Mouse (Mus musculus): Measurements from ENCODE around the gene Man1a. TPM values are rescaled to one million over a fixed set of nuclear protein-coding genes. Genes with fewer than 3 reads are reported as not detected.

Man1a gene
- total and polyA plus RNA-seq, 3 experiments: 5.8 to 7.3 TPM; not detected in 1

DNA sequence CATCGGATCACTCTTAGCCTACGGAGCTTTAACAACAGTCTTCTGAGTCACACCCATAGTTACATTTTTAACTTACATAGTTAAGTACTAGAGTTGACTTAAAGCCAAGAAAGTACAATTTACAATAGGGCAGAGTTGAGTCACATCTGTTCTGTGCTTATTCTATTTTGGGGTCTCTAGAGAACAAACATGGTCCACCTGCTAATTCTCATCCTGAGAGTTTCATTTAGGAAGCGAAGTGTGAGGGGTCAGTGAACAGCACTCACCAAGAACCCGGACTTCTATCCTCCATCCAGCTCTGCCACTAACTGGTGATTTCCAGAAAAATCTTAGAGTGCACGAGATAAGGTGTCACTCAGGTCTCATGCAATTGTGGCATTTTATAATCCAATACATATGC lies 7.0 kb downstream of the Man1a start:
- Histone ChIP-seq H3K4me3 (ENCODE audit: control insufficient read depth in 1 of 2, insufficient read depth in 1 of 2, low read depth in 2 of 2, low read length in 2 of 2) (no peak overlapping the region), H3K27me3 (ENCODE audit: control insufficient read depth in 1 of 2, insufficient read depth in 2 of 2, low read length in 2 of 2) (no peaks in the 10 kb centered on the region), H3K9me3 (replicated peaks; ENCODE audit: insufficient read depth, low read length) (no peaks in the 10 kb centered on the region), H3K36me3 (ENCODE audit: control insufficient read depth in 1 of 2, insufficient read depth in 2 of 2, low read length in 2 of 2) (peaks cover 0 to 4% of the 10 kb centered on the region in 2 experiments; a peak in 1 of 4 replicates), H3K27ac (ENCODE audit: control insufficient read depth, low read depth, low read length) (no peak overlapping the region), H3K79me2 (ENCODE audit: control insufficient read depth, insufficient read depth, low read length, poor library complexity) (peaks cover 2% of the 10 kb centered on the region; the same call in 1 of the 2 replicates), H3K4me1 (ENCODE audit: control insufficient read depth in 1 of 2, insufficient read depth in 2 of 2, low read length in 2 of 2) (peaks cover 0 to 16% of the 10 kb centered on the region in 2 experiments; a peak in 2 of 4 replicates), H3K9ac (ENCODE audit: control insufficient read depth, low read depth, low read length, poor library complexity, severe bottlenecking) (no peak overlapping the region)
- no peak for DNase-seq (ENCODE audit: low read depth, low spot score)
- TF ChIP-seq ELF1 (IDR thresholded peaks at IDR 0.05; ENCODE audit: low read depth, low read length): no peak
- no peak for TF ChIP-seq SIN3A (IDR thresholded peaks at IDR 0.05; ENCODE audit: low read length)
- no peak for TF ChIP-seq POLR2AphosphoS2 (IDR thresholded peaks at IDR 0.05; ENCODE audit: low read length)
- TF ChIP-seq MXI1 (IDR thresholded peaks at IDR 0.05; ENCODE audit: low read depth, low read length): no peak
- no peak for TF ChIP-seq ZKSCAN1 (IDR thresholded peaks at IDR 0.05; ENCODE audit: low read depth, low read length)
- TF ChIP-seq POLR2A (IDR thresholded peaks at IDR 0.05; ENCODE audit: control insufficient read depth in 1 of 2, insufficient read depth in 1 of 2, low read depth in 1 of 2, low read length in 2 of 2, poor library complexity in 1 of 2): no peak
- no peak for TF ChIP-seq ZC3H11A (IDR thresholded peaks at IDR 0.05; ENCODE audit: low read depth, low read length)
- TF ChIP-seq USF1 (IDR thresholded peaks at IDR 0.05; ENCODE audit: low read depth, low read length): no peak
- TF ChIP-seq GABPA (IDR thresholded peaks at IDR 0.05; ENCODE audit: low read depth, low read length): no peak
- no peak for TF ChIP-seq MAZ (IDR thresholded peaks at IDR 0.05; ENCODE audit: low read depth, low read length)
- no peak for TF ChIP-seq ZNF384 (IDR thresholded peaks at IDR 0.05; ENCODE audit: low read depth, low read length)
- no peak for TF ChIP-seq MYB (IDR thresholded peaks at IDR 0.05; ENCODE audit: low read depth, low read length)
- TF ChIP-seq TAL1 (IDR thresholded peaks at IDR 0.05; ENCODE audit: low read length): no peak
- TF ChIP-seq E2F4 (IDR thresholded peaks at IDR 0.05; ENCODE audit: borderline replicate concordance, low read depth, low read length): no peak
- no peak for TF ChIP-seq CTCF (IDR thresholded peaks at IDR 0.05 in 2 of 3, conservative IDR thresholded peaks at IDR 0.05 in 1 of 3; ENCODE audit: control insufficient read depth in 1 of 3, insufficient read depth in 1 of 3, low read depth in 2 of 3, low read length in 3 of 3, poor library complexity in 1 of 3, severe bottlenecking in 1 of 3)
- TF ChIP-seq KAT2A (conservative IDR thresholded peaks at IDR 0.05; ENCODE audit: low read depth, low read length): no peak

DNA sequence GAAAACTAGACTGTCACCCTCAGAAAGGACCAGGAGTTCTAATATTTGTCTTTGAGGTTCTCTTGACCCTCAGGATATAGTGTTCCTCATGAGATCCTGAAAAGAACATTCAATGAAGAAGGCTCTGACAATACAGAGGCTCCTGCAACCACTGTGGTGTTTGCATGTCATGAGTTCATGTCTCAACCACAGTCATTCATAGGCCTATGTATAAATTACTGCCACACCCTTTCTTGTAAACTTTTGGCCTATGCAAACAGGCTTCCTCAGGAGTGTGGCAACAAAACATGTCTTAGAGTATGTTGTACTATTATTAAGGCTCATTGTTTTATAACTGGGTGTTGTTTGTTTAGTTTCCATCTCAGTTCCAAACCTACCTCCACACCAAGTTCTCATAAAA lies 9.7 kb downstream of the Man1a start:
- Histone ChIP-seq H3K4me1 (ENCODE audit: control insufficient read depth in 1 of 2, insufficient read depth in 2 of 2, low read length in 2 of 2) (no peaks in the 10 kb centered on the region), H3K4me3 (ENCODE audit: control insufficient read depth in 1 of 2, insufficient read depth in 1 of 2, low read depth in 2 of 2, low read length in 2 of 2) (no peak overlapping the region), H3K79me2 (ENCODE audit: control insufficient read depth, insufficient read depth, low read length, poor library complexity) (no peaks in the 10 kb centered on the region), H3K27me3 (ENCODE audit: control insufficient read depth in 1 of 2, insufficient read depth in 2 of 2, low read length in 2 of 2) (no peaks in the 10 kb centered on the region), H3K36me3 (ENCODE audit: control insufficient read depth in 1 of 2, insufficient read depth in 2 of 2, low read length in 2 of 2) (no peaks in the 10 kb centered on the region), H3K27ac (ENCODE audit: control insufficient read depth, low read depth, low read length) (no peak overlapping the region), H3K9me3 (replicated peaks; ENCODE audit: insufficient read depth, low read length) (no peaks in the 10 kb centered on the region), H3K9ac (ENCODE audit: control insufficient read depth, low read depth, low read length, poor library complexity, severe bottlenecking) (no peak overlapping the region)
- no peak for DNase-seq (ENCODE audit: low read depth, low spot score)
- TF ChIP-seq USF1 (IDR thresholded peaks at IDR 0.05; ENCODE audit: low read depth, low read length) (no peak), BHLHE40 (IDR thresholded peaks at IDR 0.05; ENCODE audit: borderline replicate concordance, low read depth, low read length) (no peak), MEF2A (IDR thresholded peaks at IDR 0.05; ENCODE audit: extremely low read depth, insufficient replicate concordance, low read depth, low read length, poor library complexity, severe bottlenecking) (no peak), EP300 (IDR thresholded peaks at IDR 0.05; ENCODE audit: low read depth in 1 of 2, low read length in 2 of 2) (no peak), UBTF (IDR thresholded peaks at IDR 0.05; ENCODE audit: borderline replicate concordance, insufficient read depth, low read depth, low read length) (no peak), ETS1 (IDR thresholded peaks at IDR 0.05; ENCODE audit: low read depth, low read length) (no peak), MAX (IDR thresholded peaks at IDR 0.05; ENCODE audit: low read length) (no peak), POLR2AphosphoS2 (IDR thresholded peaks at IDR 0.05; ENCODE audit: low read length) (no peak), ZKSCAN1 (IDR thresholded peaks at IDR 0.05; ENCODE audit: low read depth, low read length) (no peak), MXI1 (IDR thresholded peaks at IDR 0.05; ENCODE audit: low read depth, low read length) (no peak), NRF1 (IDR thresholded peaks at IDR 0.05; ENCODE audit: insufficient read depth, low read depth, low read length, poor library complexity, severe bottlenecking) (no peak), TCF12 (IDR thresholded peaks at IDR 0.05; ENCODE audit: low read depth, low read length) (no peak), POLR2A (IDR thresholded peaks at IDR 0.05; ENCODE audit: control insufficient read depth in 1 of 2, insufficient read depth in 1 of 2, low read depth in 1 of 2, low read length in 2 of 2, poor library complexity in 1 of 2) (no peak), ELF1 (IDR thresholded peaks at IDR 0.05; ENCODE audit: low read depth, low read length) (no peak), MYB (IDR thresholded peaks at IDR 0.05; ENCODE audit: low read depth, low read length) (no peak), ZC3H11A (IDR thresholded peaks at IDR 0.05; ENCODE audit: low read depth, low read length) (no peak)

All from MEL (cell line).